10 mouse cellular contexts compared by ENCODE assay signal in the genomic region with DNA sequence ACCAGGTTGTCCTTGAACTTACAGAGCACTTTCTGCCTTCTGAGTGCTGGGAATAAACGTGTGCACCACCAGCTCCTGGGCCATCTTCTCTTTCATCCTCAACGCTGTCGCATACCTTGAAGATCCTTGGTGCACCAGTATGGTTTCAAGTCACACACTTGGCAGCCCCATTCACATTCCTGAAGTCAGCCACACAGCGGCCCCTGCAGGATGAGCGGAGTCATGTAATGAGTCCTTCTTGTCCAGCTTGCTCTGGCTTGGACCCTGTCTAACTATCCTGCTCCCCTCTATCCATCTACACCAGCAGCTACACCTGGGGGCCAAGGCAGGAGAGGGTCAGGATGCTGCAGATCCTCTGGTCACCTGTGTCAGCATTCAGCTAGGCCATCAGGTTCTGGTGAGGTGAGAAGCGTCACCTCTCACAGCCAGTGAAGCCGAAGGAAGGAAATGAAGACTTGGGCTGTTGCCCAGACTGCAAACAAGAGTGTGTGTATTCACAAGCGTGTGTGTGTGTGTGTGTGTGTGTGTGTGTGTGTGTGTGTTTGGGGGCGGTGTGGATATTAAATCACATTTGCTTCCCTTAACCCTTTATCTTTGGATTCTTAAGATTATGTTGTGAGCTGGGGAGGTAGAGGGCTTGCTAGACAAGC. TPM values are rescaled to one million over a fixed set of nuclear protein-coding genes. Genes with fewer than 3 reads are reported as not detected.
DNase-seq lines count a peak whose midpoint lies in the region; ATAC-seq and TF ChIP-seq lines count a peak whose summit lies in the region.
"Had no signal": no experiment of that assay in that cellular context is flagged by ENCODE, and none has a peak within 500 bp of the region (broad histone marks: within the 10 kb centered on the region; RNA-seq: fewer than 3 reads in every experiment).

No protein-coding gene starts in this region.

- H3K36me3 ChIP-seq in heart, postnatal 0 days (replicated peaks; ENCODE audit: control insufficient read depth, insufficient read depth, low read length), result no peaks in the 10 kb centered on the region
- no peaks in the 10 kb centered on the region for H3K36me3 ChIP-seq in heart, embryonic 12.5 days
- H3K36me3 ChIP-seq in embryonic facial prominence, embryonic 10.5 days (replicated peaks), result no peaks in the 10 kb centered on the region
- no peaks in the 10 kb centered on the region for H3K36me3 ChIP-seq in liver, postnatal 0 days (replicated peaks; ENCODE audit: insufficient read depth, low read length)
- no peaks in the 10 kb centered on the region for H3K36me3 ChIP-seq in hindbrain, embryonic 13.5 days
- H3K36me3 ChIP-seq: heart, embryonic 13.5 days; neural tube, embryonic 12.5 days had no signal

- no peaks in the 10 kb centered on the region for H3K4me1 ChIP-seq in heart, postnatal 0 days (ENCODE audit: control insufficient read depth, insufficient read depth)
- peaks cover 8% of the 10 kb centered on the region for H3K4me1 ChIP-seq in heart, embryonic 12.5 days (replicated peaks)
- H3K4me1 ChIP-seq in embryonic facial prominence, embryonic 10.5 days, result peaks cover 6% of the 10 kb centered on the region; the same call in 1 of the 2 replicates
- H3K4me1 ChIP-seq in liver, postnatal 0 days (ENCODE audit: insufficient read depth), result peaks cover 19% of the 10 kb centered on the region
- peaks cover 29% of the 10 kb centered on the region; the same call in 1 of the 2 replicates for H3K4me1 ChIP-seq in hindbrain, embryonic 13.5 days (replicated peaks)

- no peak overlapping the region for H3K4me3 ChIP-seq in heart, postnatal 0 days (ENCODE audit: low read depth, low read length)
- H3K4me3 ChIP-seq in heart, embryonic 12.5 days, result no peak overlapping the region
- H3K4me3 ChIP-seq in embryonic facial prominence, embryonic 10.5 days, result no peak overlapping the region
- no peak overlapping the region for H3K4me3 ChIP-seq in liver, postnatal 0 days (ENCODE audit: low read depth, low read length)
- H3K4me3 ChIP-seq in hindbrain, embryonic 13.5 days, result no peak overlapping the region
- H3K4me3 ChIP-seq: heart, embryonic 13.5 days; neural tube, embryonic 12.5 days had no signal

- no peaks in the 10 kb centered on the region for H3K9me3 ChIP-seq in heart, postnatal 0 days (replicated peaks; ENCODE audit: control insufficient read depth, low read length)
- no peaks in the 10 kb centered on the region for H3K9me3 ChIP-seq in heart, embryonic 12.5 days (replicated peaks)
- H3K9me3 ChIP-seq in embryonic facial prominence, embryonic 10.5 days, result no peaks in the 10 kb centered on the region
- no peaks in the 10 kb centered on the region for H3K9me3 ChIP-seq in liver, postnatal 0 days (ENCODE audit: low read length)
- no peaks in the 10 kb centered on the region for H3K9me3 ChIP-seq in hindbrain, embryonic 13.5 days
- H3K9me3 ChIP-seq: heart, embryonic 13.5 days; neural tube, embryonic 12.5 days had no signal

- no peak for DNase-seq in heart, postnatal 0 days (ENCODE audit: low spot score)
- DNase-seq in spleen, postnatal 4 days (ENCODE audit: low spot score in 2 of 2), result peak; percentile 74 to 80
- DNase-seq in spleen, postnatal 36 days (ENCODE audit: low spot score in 2 of 2), result no peak
- peak; percentile 41 for DNase-seq in embryonic facial prominence, embryonic 10.5 days (ENCODE audit: low spot score)
- DNase-seq in liver, postnatal 0 days, result peak; percentile 71
- peak; percentile 37 for DNase-seq in thymus, postnatal 14 days

- no peak overlapping the region for H3K4me2 ChIP-seq in heart, postnatal 0 days (ENCODE audit: low read depth, low read length)
- no peak overlapping the region for H3K4me2 ChIP-seq in heart, embryonic 12.5 days
- H3K4me2 ChIP-seq in liver, postnatal 0 days (ENCODE audit: low read depth, low read length), result no peak overlapping the region
- no peak overlapping the region for H3K4me2 ChIP-seq in hindbrain, embryonic 13.5 days
- H3K4me2 ChIP-seq: heart, embryonic 13.5 days; neural tube, embryonic 12.5 days had no signal

- no peak for TF ChIP-seq EP300 in heart, postnatal 0 days (IDR thresholded peaks at IDR 0.05; ENCODE audit: low read depth)
- TF ChIP-seq EP300 in liver, postnatal 0 days (IDR thresholded peaks at IDR 0.05; ENCODE audit: low read depth), result no peak

- TF ChIP-seq CTCF in heart, postnatal 0 days (IDR thresholded peaks at IDR 0.05; ENCODE audit: low read depth), result peak; percentile 46
- peak; percentile 78 for TF ChIP-seq CTCF in liver, postnatal 0 days (IDR thresholded peaks at IDR 0.05; ENCODE audit: low read depth)

- peak; percentile 47 for ATAC-seq in heart, postnatal 0 days (ENCODE audit: insufficient read depth, low read depth)
- no peak for ATAC-seq in heart, embryonic 12.5 days (ENCODE audit: insufficient number of reproducible peaks, low FRiP score)
- ATAC-seq in liver, postnatal 0 days, result no peak
- no peak for ATAC-seq in hindbrain, embryonic 13.5 days (ENCODE audit: low FRiP score)

- 38% methylated on average over 9 of the region's 9 CpGs for WGBS in heart, postnatal 0 days
- WGBS in heart, embryonic 12.5 days, result 54% methylated on average over 9 of the region's 9 CpGs
- WGBS in embryonic facial prominence, embryonic 10.5 days, result 60% methylated on average over 9 of the region's 9 CpGs
- 47% methylated on average over 9 of the region's 9 CpGs for WGBS in liver, postnatal 0 days (ENCODE audit: insufficient replicate concordance)
- 55% methylated on average over 9 of the region's 9 CpGs for WGBS in hindbrain, embryonic 13.5 days

- H3K27ac ChIP-seq in heart, postnatal 0 days (ENCODE audit: low read depth), result no peak overlapping the region
- H3K27ac ChIP-seq in heart, embryonic 12.5 days (ENCODE audit: poor library complexity, severe bottlenecking), result no peak overlapping the region
- H3K27ac ChIP-seq in embryonic facial prominence, embryonic 10.5 days (replicated peaks), result no peak overlapping the region
- H3K27ac ChIP-seq in liver, postnatal 0 days (ENCODE audit: low read depth), result no peak overlapping the region
- no peak overlapping the region for H3K27ac ChIP-seq in hindbrain, embryonic 13.5 days
- H3K27ac ChIP-seq: heart, embryonic 13.5 days; neural tube, embryonic 12.5 days had no signal

- no peak overlapping the region for H3K9ac ChIP-seq in heart, postnatal 0 days (replicated peaks; ENCODE audit: low read depth, low read length)
- no peak overlapping the region for H3K9ac ChIP-seq in heart, embryonic 12.5 days
- no peak overlapping the region for H3K9ac ChIP-seq in liver, postnatal 0 days (replicated peaks)
- no peak overlapping the region for H3K9ac ChIP-seq in hindbrain, embryonic 13.5 days
- H3K9ac ChIP-seq: heart, embryonic 13.5 days; neural tube, embryonic 12.5 days had no signal

- no peaks in the 10 kb centered on the region for H3K27me3 ChIP-seq in heart, postnatal 0 days (ENCODE audit: control insufficient read depth, insufficient read depth, low read length)
- no peaks in the 10 kb centered on the region for H3K27me3 ChIP-seq in heart, embryonic 12.5 days (replicated peaks)
- peaks cover 19% of the 10 kb centered on the region for H3K27me3 ChIP-seq in embryonic facial prominence, embryonic 10.5 days (replicated peaks; ENCODE audit: low read depth, poor library complexity, severe bottlenecking)
- H3K27me3 ChIP-seq in liver, postnatal 0 days (ENCODE audit: insufficient read depth, low read length), result no peaks in the 10 kb centered on the region
- peaks cover 29% of the 10 kb centered on the region for H3K27me3 ChIP-seq in hindbrain, embryonic 13.5 days
- H3K27me3 ChIP-seq: neural tube, embryonic 12.5 days had no signal

RNA-seq across cellular contexts. Expression of a gene that starts 18.0 kb away (rescaled TPM):
- 3.4 and 10.4 TPM in 2 replicates for total RNA-seq in heart, postnatal 0 days (2014; rRNA removed; ENCODE audit: low replicate concordance)
- polyA plus RNA-seq in heart, postnatal 0 days (2015; fragmentation: Nextera tagmentation; extraction: Ambion mirVana), result 4.2 and 4.3 TPM in 2 replicates
- polyA plus RNA-seq in heart, embryonic 12.5 days (2016; fragmentation: Nextera tagmentation; extraction: Ambion mirVana), result 15.9 and 16.5 TPM in 2 replicates
- 18.8 and 20.1 TPM in 2 replicates for polyA plus RNA-seq in embryonic facial prominence, embryonic 10.5 days (2016; fragmentation: Nextera tagmentation; extraction: Ambion mirVana)
- polyA plus RNA-seq in liver, postnatal 0 days (2015; fragmentation: Nextera tagmentation; extraction: Ambion mirVana), result 6.5 and 8.2 TPM in 2 replicates
- 12.1 and 12.2 TPM in 2 replicates for polyA plus RNA-seq in hindbrain, embryonic 13.5 days (2015; fragmentation: Nextera tagmentation; extraction: Ambion mirVana)

Comparison
In these comparisons a context has a peak if more than half of its experiments do, and no peak if none do; other contexts are left out.
1. DNase-seq: peak in spleen, postnatal 4 days (2 of 2), embryonic facial prominence, embryonic 10.5 days (single experiment), liver, postnatal 0 days (single experiment) and thymus, postnatal 14 days (single experiment); none in heart, postnatal 0 days (single experiment) and spleen, postnatal 36 days (0 of 2).